Mouse (Mus musculus) forebrain, embryonic 12.5 days (tissue): ENCODE measurements around the gene Rps15. TPM values are rescaled to one million over a fixed set of nuclear protein-coding genes. Genes with fewer than 3 reads are reported as not detected.
"Not testable (repeated sequence)": the region's sequence is repeated elsewhere in the genome, so short reads cannot be mapped to it uniquely, and the experiment has no call there.

Experiments used
- ATAC-seq: fragments of 200-750 bp; cut with Nextera tagmentation; 2 replicates; pipeline ENCODE4 v1.8.0; 2017; ENCODE audit warnings: moderate TSS enrichment; ENCODE audit not compliant: low FRiP score
- H3K27ac ChIP-seq: fragments of 300-500 bp; sonication (generic); 2 replicates; pipeline ENCODE4 v1.5.1; 2016; ENCODE audit warnings: mild to moderate bottlenecking
- H3K27me3 ChIP-seq: fragments of 300-500 bp; sonication (generic); 2 replicates; pipeline ENCODE4 v1.6.1; 2016; ENCODE audit warnings: mild to moderate bottlenecking
- H3K36me3 ChIP-seq: fragments of 300-500 bp; sonication (generic); replicated peaks from 2 replicates; pipeline ENCODE4 v1.6.1; 2016; ENCODE audit warnings: mild to moderate bottlenecking
- H3K4me1 ChIP-seq: fragments of 300-500 bp; sonication (generic); 2 replicates; pipeline ENCODE4 v1.6.1; 2016
- H3K4me2 ChIP-seq: fragments of 300-500 bp; sonication (generic); 2 replicates; pipeline ENCODE4 v1.6.1; 2016; ENCODE audit warnings: mild to moderate bottlenecking, moderate library complexity
- H3K4me3 ChIP-seq: fragments of 300-500 bp; sonication (generic); replicated peaks from 2 replicates; pipeline ENCODE4 v1.5.1; 2016; ENCODE audit warnings: mild to moderate bottlenecking
- H3K9ac ChIP-seq: fragments of 300-500 bp; sonication (generic); 2 replicates; pipeline ENCODE4 v1.6.1; 2016; ENCODE audit warnings: mild to moderate bottlenecking
- H3K9me3 ChIP-seq: fragments of 300-500 bp; sonication (generic); 2 replicates; pipeline ENCODE4 v1.6.1; 2016
- WGBS: fragments of 180-500 bp; shearing (Covaris S2); methylation state at CpG from one replicate; pipeline ENCODE4 v1.1.7; 2016; 5-methylcytosine and 5-hydroxymethylcytosine counted together
- polyA plus RNA-seq: library from polyadenylated mRNA; unstranded; fragments of >200 nt; fragmentation: Nextera tagmentation; extraction: Ambion mirVana; gene quantifications from 2 replicates; pipeline ENCODE4 v1.2.1, GENCODE M21; 2016

Gene Rps15
- polyA plus RNA-seq, result 708 and 760 TPM in 2 replicates

- H3K27me3 ChIP-seq, result no peaks in the 10 kb centered on the region
- peaks cover 37% of the 10 kb centered on the region for H3K36me3 ChIP-seq
- ATAC-seq, result peak; percentile 83
- peak within 1 kb of the TSS; percentile 95 for H3K27ac ChIP-seq
- H3K4me3 ChIP-seq, result peak within 1 kb of the TSS; percentile 69
- peak within 1 kb of the TSS; percentile 96 for H3K4me2 ChIP-seq
- H3K4me1 ChIP-seq, result peaks cover 48% of the 10 kb centered on the region
- H3K9me3 ChIP-seq, result no peaks in the 10 kb centered on the region
- H3K9ac ChIP-seq, result peak within 1 kb of the TSS; percentile 99
- under 1% methylated on average over 72 of the region's 72 CpGs for WGBS
Measured at GRCm38 (mm10) chr10:80292251-80293146, at the start of gene Rps15. Rps15 (plus strand) TSS chr10:80292453.

DNA sequence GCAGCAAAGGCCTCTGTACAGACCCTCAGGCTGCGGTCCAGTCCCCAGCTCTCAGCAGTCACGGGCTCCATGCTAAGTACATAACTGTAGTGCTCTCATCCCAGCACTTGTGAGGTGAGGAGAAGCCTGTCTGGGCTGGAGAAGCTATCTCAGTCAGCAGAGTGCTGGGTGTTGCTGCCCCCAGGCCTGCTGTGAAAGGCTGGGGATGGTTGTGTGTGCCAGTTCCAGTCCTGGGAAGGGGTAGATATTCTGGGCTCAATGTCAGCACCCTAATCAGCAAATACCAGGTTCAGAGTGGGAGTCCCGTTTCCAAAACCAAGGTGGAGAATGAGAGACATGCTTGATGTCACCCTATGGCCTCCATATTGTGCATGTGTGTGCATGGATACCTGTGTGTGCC, 49.6 kb upstream of the Rps15 start:
- Histone ChIP-seq H3K4me2 (no peak overlapping the region), H3K9me3 (no peaks in the 10 kb centered on the region), H3K27me3 (no peaks in the 10 kb centered on the region), H3K36me3 (peaks cover 72% of the 10 kb centered on the region), H3K27ac (no peak overlapping the region), H3K9ac (no peak overlapping the region), H3K4me1 (peaks cover 17% of the 10 kb centered on the region), H3K4me3 (no peak overlapping the region)
- ATAC-seq, result no peak
- WGBS, result 93% methylated on average over 3 of the region's 3 CpGs

DNA sequence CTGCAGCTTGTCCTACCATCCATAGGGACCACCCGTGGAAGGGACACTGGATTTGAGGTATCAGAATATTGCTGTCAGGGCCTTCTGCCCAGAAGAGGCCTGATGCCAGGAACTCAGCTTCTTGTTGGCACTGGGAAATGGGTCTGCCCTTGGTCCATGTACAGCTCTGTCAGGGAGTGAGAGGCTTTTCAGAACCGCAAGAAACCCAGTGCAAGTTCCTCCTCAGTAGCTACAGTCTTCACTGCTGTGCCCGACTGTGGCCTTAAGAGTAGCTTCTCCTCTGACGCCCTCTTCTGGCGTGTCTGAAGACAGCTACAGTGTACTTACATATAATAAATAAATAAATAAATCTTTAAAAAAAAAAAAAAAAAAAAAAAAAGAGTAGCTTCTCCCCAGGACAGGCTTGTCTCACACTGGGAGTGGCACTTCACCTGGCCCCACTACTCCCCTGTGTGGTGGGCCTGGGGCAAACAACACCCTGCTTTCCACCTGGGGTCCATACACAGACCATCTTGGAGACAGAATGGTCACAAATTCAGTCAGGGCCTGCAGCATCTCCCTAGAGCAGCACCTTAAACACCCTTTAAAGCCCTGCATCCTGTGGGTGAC, 47.4 kb upstream of the Rps15 start:
- Histone ChIP-seq H3K4me3 (no peak overlapping the region), H3K27ac (peak overlapping the region; percentile 27; the same call in 1 of the 2 replicates), H3K9ac (peak overlapping the region; percentile 30; the same call in 1 of the 2 replicates), H3K27me3 (no peaks in the 10 kb centered on the region), H3K4me2 (no peak overlapping the region), H3K4me1 (peaks cover 19% of the 10 kb centered on the region), H3K36me3 (peaks cover 49% of the 10 kb centered on the region), H3K9me3 (no peaks in the 10 kb centered on the region)
- WGBS, result 37% methylated on average over 5 of the region's 5 CpGs
- ATAC-seq, result no peak

DNA sequence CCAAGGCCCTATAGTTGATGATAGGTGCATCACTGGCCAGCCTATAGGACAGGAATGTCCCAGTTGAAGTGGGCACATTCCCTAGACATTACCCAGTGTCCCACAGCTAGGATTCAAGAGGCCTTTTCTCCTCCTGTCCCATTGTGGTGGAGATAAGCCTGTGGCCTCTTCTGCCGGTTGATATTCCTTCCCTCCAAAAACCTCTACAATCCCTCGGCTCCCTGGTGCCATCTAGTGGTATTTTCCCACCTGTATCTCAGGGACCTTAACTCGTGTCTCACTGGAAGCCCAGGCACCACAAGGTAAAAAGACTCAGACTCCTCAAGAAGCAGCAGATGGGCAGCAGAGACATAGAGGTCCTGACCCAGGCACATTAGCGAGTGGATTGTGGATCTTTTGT, 46.7 kb upstream of the Rps15 start:
- no peaks in the 10 kb centered on the region for H3K27me3 ChIP-seq
- peak overlapping the region; percentile 27; the same call in 1 of the 2 replicates for H3K27ac ChIP-seq
- H3K4me3 ChIP-seq, result no peak overlapping the region
- 0 out of 2 replicates have a peak, but pooled peaks have one; percentile 6 for ATAC-seq
- H3K4me2 ChIP-seq, result no peak overlapping the region
- WGBS, result 4% methylated on average over 4 of the region's 4 CpGs
- peaks cover 26% of the 10 kb centered on the region for H3K4me1 ChIP-seq
- H3K9me3 ChIP-seq, result no peaks in the 10 kb centered on the region
- H3K9ac ChIP-seq, result peak overlapping the region; percentile 30; the same call in 1 of the 2 replicates
- H3K36me3 ChIP-seq, result peaks cover 42% of the 10 kb centered on the region

DNA sequence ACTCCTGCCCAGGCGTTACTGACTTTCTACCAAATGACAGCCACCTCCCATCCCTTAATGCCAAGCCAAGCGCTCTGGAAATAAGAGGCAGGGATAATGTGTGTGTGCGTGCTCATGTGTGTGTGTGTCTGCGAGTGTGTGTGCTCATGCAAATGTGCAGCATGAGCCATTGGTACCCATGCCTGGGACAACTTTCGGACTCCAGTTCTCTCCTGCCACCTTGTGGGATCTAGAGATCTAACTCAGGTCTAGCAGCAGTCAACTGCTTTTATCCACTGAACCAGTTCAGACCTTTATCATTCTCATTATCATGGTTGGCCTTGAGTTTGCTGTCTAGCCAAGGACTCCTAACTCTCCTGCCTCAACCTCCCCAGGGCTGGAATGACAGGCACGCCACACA, 44.4 kb upstream of the Rps15 start:
- Histone ChIP-seq H3K4me2 (no peak overlapping the region), H3K9ac (no peak overlapping the region), H3K27ac (no peak overlapping the region), H3K36me3 (peaks cover 24% of the 10 kb centered on the region), H3K9me3 (no peaks in the 10 kb centered on the region), H3K27me3 (no peaks in the 10 kb centered on the region), H3K4me3 (no peak overlapping the region), H3K4me1 (peaks cover 25% of the 10 kb centered on the region)
- no peak for ATAC-seq
- 51% methylated on average over 6 of the region's 6 CpGs for WGBS

GRCm38 (mm10) chr10:80248437-80248836, 43.8 kb upstream of the Rps15 start:
- not testable (repeated sequence) for ATAC-seq, H3K27ac ChIP-seq, H3K27me3 ChIP-seq, H3K9ac ChIP-seq, H3K9me3 ChIP-seq
- H3K4me1 ChIP-seq, result peaks cover 25% of the 10 kb centered on the region
- H3K4me2 ChIP-seq, result peak overlapping the region; percentile 65
- peak overlapping the region; percentile 51 for H3K4me3 ChIP-seq
- 57% methylated on average over 3 of the region's 3 CpGs for WGBS
- peaks cover 23% of the 10 kb centered on the region for H3K36me3 ChIP-seq

DNA sequence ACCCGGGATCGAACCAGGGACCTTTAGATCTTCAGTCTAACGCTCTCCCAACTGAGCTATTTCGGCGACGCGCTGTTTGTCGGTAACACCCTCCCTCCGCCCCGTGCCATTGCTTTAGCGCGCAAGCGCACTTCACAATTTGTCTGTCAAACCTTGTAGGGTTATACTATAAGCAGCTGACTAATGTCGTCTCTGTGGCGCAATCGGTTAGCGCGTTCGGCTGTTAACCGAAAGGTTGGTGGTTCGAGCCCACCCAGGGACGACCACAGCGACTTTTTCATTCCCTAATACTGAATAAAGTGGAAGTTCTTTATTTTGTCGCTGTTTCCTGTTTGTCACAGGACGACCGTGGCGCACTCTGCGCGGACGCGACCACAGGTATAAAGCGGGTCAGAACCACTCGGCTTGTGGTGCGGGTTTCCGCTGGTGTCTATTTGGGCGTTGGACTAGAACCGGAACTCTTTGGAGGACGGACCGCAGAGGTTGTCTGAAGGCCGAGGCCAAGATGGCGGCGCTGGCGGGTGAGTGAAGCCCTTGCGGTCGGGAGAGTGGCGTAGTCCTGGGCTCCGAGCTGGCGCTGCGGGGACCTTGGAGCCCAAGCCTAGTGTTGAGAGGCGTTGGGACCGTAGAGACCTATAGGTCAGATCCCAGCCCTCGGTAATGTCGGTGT, 43.1 kb upstream of the Rps15 start, which contains the start of gene Ndufs7:
Gene Ndufs7 (plus strand): TSS at position 151 of the 670 bp plus-strand sequence.
- Histone ChIP-seq H3K9ac (peak within 1 kb of the TSS; percentile 77), H3K9me3 (no peaks in the 10 kb centered on the region), H3K27me3 (no peaks in the 10 kb centered on the region), H3K36me3 (peaks cover 23% of the 10 kb centered on the region), H3K4me1 (peaks cover 25% of the 10 kb centered on the region), H3K4me3 (peak within 1 kb of the TSS; percentile 51), H3K27ac (peak within 1 kb of the TSS; percentile 88), H3K4me2 (peak within 1 kb of the TSS; percentile 65)
- under 1% methylated on average over 53 of the region's 53 CpGs for WGBS
- ATAC-seq, result peak; percentile 84

DNA sequence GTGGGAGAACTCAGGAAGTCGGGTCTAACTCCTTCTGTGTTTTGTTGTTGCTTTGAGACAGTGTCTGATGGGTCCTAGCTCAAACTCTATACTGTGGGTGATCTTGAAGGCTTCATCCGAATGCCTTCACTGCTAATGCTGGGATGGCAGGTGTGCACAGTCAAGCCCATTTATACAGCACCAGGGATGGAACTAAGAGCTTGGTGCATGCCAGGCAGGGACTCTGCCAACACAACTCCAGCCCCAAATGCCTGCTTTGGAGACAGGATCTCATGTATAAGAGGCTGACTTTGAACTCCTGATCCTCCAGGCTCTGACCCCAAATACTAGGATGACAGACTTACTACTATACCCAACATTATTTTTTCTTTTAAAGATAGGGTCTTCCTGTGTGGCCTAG, 42.2 kb upstream of the Rps15 start:
- WGBS, result 42% methylated on average over 2 of the region's 2 CpGs
- Histone ChIP-seq H3K4me3 (peak overlapping the region; percentile 51), H3K27me3 (no peaks in the 10 kb centered on the region), H3K27ac (peak overlapping the region; percentile 88; the same call in 1 of the 2 replicates), H3K9me3 (no peaks in the 10 kb centered on the region), H3K9ac (peak overlapping the region; percentile 77), H3K36me3 (peaks cover 26% of the 10 kb centered on the region), H3K4me1 (peaks cover 25% of the 10 kb centered on the region), H3K4me2 (peak overlapping the region; percentile 65)
- ATAC-seq, result no peak

DNA sequence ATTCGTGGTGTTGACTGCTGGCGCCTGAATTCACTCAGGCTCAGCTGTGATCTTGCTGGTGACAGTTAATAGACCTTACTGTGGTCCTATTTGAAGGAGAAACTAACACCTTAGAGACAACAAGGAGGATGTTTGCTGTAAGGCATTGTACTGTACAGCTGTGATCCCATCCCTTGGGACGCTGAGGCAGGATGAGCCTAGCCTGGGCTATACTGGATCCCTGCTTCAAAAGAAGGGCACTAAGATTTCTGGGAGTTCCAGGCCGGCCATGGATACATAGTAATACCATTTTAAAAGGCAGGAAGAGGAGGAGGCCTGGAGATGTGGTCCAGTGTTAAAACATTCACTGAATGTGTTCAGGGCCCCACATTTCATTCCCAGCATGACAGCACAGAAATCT, 41.7 kb upstream of the Rps15 start:
- Histone ChIP-seq H3K4me2 (peak overlapping the region; percentile 65; the same call in 1 of the 2 replicates), H3K27me3 (no peaks in the 10 kb centered on the region), H3K9me3 (no peaks in the 10 kb centered on the region), H3K36me3 (peaks cover 31% of the 10 kb centered on the region), H3K9ac (no peak overlapping the region), H3K4me3 (no peak overlapping the region), H3K27ac (no peak overlapping the region), H3K4me1 (peaks cover 20% of the 10 kb centered on the region)
- WGBS, result 91% methylated on average over 4 of the region's 4 CpGs
- no peak for ATAC-seq

- Histone ChIP-seq H3K9me3 (no peaks in the 10 kb centered on the region), H3K36me3 (peaks cover 45% of the 10 kb centered on the region), H3K4me2 (no peak overlapping the region), H3K27me3 (no peaks in the 10 kb centered on the region), H3K27ac (no peak overlapping the region), H3K4me1 (peaks cover 21% of the 10 kb centered on the region), H3K9ac (no peak overlapping the region), H3K4me3 (no peak overlapping the region)
- no peak for ATAC-seq
Measured at GRCm38 (mm10) chr10:80252011-80252410, 40.2 kb upstream of the Rps15 start.

DNA sequence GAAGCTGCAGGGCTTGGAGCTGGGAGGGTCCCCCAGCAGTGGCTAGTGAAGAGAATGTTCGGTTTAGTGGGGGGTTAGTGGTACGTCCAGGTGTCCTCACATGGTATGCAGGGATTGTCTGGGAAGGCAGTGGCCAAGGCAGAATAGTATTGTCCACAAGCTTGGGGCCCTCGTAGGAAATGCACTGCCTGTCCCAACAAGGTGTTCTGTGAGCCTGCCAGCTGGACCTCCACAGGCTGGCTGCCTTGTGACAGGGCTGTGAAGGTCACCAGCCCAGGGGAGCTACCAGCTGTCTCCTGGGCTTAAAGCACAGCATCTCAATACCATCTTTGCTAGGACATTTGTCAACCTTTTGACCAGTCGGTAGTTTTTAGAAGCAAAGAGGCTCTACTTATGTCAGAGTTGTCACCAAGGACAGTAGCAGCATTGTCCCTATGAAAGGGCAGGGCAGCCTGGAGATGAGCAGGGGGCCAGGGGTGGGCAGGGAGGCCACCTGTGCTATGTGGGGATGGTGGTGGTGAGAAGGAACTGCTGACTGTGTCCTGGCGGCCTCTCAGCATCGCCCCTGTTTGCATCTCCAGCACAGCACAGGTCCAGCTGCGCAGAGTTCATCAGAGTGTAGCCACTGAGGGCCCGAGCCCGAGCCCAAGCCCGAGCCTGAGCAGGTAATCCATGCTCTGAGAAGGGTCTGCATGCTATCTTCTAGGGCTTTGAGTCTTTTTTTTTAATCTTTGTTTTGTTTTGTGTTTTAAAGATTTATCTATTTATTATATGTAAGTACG, 39.6 kb upstream of the Rps15 start:
- Histone ChIP-seq H3K4me3 (no peak overlapping the region), H3K9me3 (no peaks in the 10 kb centered on the region), H3K27me3 (no peaks in the 10 kb centered on the region), H3K4me2 (no peak overlapping the region), H3K36me3 (peaks cover 49% of the 10 kb centered on the region), H3K9ac (no peak overlapping the region), H3K27ac (no peak overlapping the region), H3K4me1 (peaks cover 21% of the 10 kb centered on the region)
- no peak for ATAC-seq
- WGBS, result 91% methylated on average over 11 of the region's 11 CpGs
